ENCODE assay signal across 14 mouse cellular contexts in genomic region chr16:76225587-76226226, GRCm38 (mm10).
DNase-seq lines count a peak whose midpoint lies in the region; ATAC-seq and TF ChIP-seq lines count a peak whose summit lies in the region.
"Had no signal": no experiment of that assay in that cellular context is flagged by ENCODE, and none has a peak within 500 bp of the region (broad histone marks: within the 10 kb centered on the region; RNA-seq: fewer than 3 reads in every experiment).

No protein-coding gene starts in this region.

- no peaks in the 10 kb centered on the region for H3K79me2 ChIP-seq in myocyte (ENCODE audit: control insufficient read depth, insufficient read depth)

- peaks cover 39% of the 10 kb centered on the region for H3K4me1 ChIP-seq in kidney, embryonic 16.5 days (ENCODE audit: insufficient read depth, low read length)
- H3K4me1 ChIP-seq: forebrain, embryonic 13.5 days; midbrain, embryonic 13.5 days had no signal

- H3K9ac ChIP-seq in kidney, embryonic 16.5 days (replicated peaks; ENCODE audit: low read length): no peak overlapping the region
- H3K9ac ChIP-seq: forebrain, embryonic 13.5 days; midbrain, embryonic 13.5 days had no signal

- H3ac ChIP-seq in myocyte (ENCODE audit: control insufficient read depth, insufficient read length): no peak overlapping the region

- no peaks in the 10 kb centered on the region for H3K36me3 ChIP-seq in kidney, embryonic 16.5 days (ENCODE audit: insufficient read depth, low read length)
- H3K36me3 ChIP-seq in myocyte (ENCODE audit: control insufficient read depth, insufficient read depth): no peaks in the 10 kb centered on the region
- H3K36me3 ChIP-seq: midbrain, embryonic 13.5 days had no signal

- DNase-seq in kidney, adult 11 months: no peak
- DNase-seq in 3T3-L1 (ENCODE audit: low read depth, low spot score): peak; percentile 28
- DNase-seq in Muller cell, postnatal 12 days (ENCODE audit: inconsistent ontology term): peak; percentile 17
- no peak for DNase-seq in cerebellum, postnatal 14 days
- no peak for DNase-seq in ovary, postnatal 10 days (ENCODE audit: low spot score)
- DNase-seq: cerebellum, adult 18-20 months; left cerebral cortex, postnatal 4 days; lung, postnatal 14 days had no signal

- H3K27me3 ChIP-seq in kidney, embryonic 16.5 days (ENCODE audit: insufficient read depth, low read length): no peaks in the 10 kb centered on the region
- H3K27me3 ChIP-seq in myocyte (ENCODE audit: control insufficient read depth, insufficient read depth, insufficient read length): no peaks in the 10 kb centered on the region
- H3K27me3 ChIP-seq: CH12.LX; forebrain, embryonic 13.5 days; midbrain, embryonic 13.5 days had no signal

- no peak overlapping the region for H3K4me3 ChIP-seq in kidney, embryonic 16.5 days (ENCODE audit: low read length)
- no peak overlapping the region for H3K4me3 ChIP-seq in myocyte
- H3K4me3 ChIP-seq: forebrain, embryonic 13.5 days; heart, adult 2 months; midbrain, embryonic 13.5 days had no signal

- peak overlapping the region; percentile 65 for H3K27ac ChIP-seq in kidney, embryonic 16.5 days (ENCODE audit: low read length)
- H3K27ac ChIP-seq: forebrain, embryonic 13.5 days; heart, adult 2 months; midbrain, embryonic 13.5 days had no signal

- H3K4me2 ChIP-seq in kidney, embryonic 16.5 days (replicated peaks; ENCODE audit: low read depth, low read length): peak overlapping the region; percentile 8; the same call in 1 of the 2 replicates
- peak overlapping the region; percentile 4 for H3K4me2 ChIP-seq in myocyte (ENCODE audit: low read depth)
- H3K4me2 ChIP-seq: forebrain, embryonic 13.5 days; midbrain, embryonic 13.5 days had no signal

- TF ChIP-seq POLR2A in myocyte (IDR thresholded peaks at IDR 0.05; ENCODE audit: insufficient read length, low read depth): no peak

- ATAC-seq in kidney, embryonic 16.5 days (ENCODE audit: low FRiP score, low TSS enrichment): no peak
- ATAC-seq: forebrain, embryonic 13.5 days; midbrain, embryonic 13.5 days had no signal

- no peaks in the 10 kb centered on the region for H3K9me3 ChIP-seq in kidney, embryonic 16.5 days (ENCODE audit: low read length)
- H3K9me3 ChIP-seq: forebrain, embryonic 13.5 days; midbrain, embryonic 13.5 days had no signal

- WGBS in kidney, embryonic 16.5 days: 47% methylated on average over 12 of the region's 12 CpGs

TF ChIP-seq in myocyte, 11 proteins besides CTCF, POLR2A, EP300 and RAD21:
- no peak for TF ChIP-seq E2F4 (IDR thresholded peaks at IDR 0.05; ENCODE audit: insufficient read depth)
- no peak for TF ChIP-seq TCF12 (IDR thresholded peaks at IDR 0.05; ENCODE audit: insufficient read depth, poor library complexity, severe bottlenecking)
- TF ChIP-seq CEBPB (IDR thresholded peaks at IDR 0.05; ENCODE audit: insufficient read depth, poor library complexity, severe bottlenecking): no peak
- no peak for TF ChIP-seq SRF (IDR thresholded peaks at IDR 0.05; ENCODE audit: control insufficient read depth, insufficient read length, low read depth)
- no peak for TF ChIP-seq MAX (IDR thresholded peaks at IDR 0.05; ENCODE audit: low read depth)
- TF ChIP-seq MYOG (IDR thresholded peaks at IDR 0.05; ENCODE audit: control insufficient read depth in 1 of 3, insufficient read depth in 1 of 3, insufficient read length in 2 of 3, low read depth in 2 of 3): no peak
- TF ChIP-seq USF1 (IDR thresholded peaks at IDR 0.05; ENCODE audit: low read depth): no peak
- no peak for TF ChIP-seq MYOD1 (IDR thresholded peaks at IDR 0.05; ENCODE audit: control insufficient read depth in 1 of 3, insufficient read length in 2 of 3, low read depth in 2 of 3)
- no peak for TF ChIP-seq POLR2AphosphoS2 (IDR thresholded peaks at IDR 0.05; ENCODE audit: insufficient read length, low read depth)
- no peak for TF ChIP-seq TCF3 (IDR thresholded peaks at IDR 0.05; ENCODE audit: insufficient read length, low read depth)
- no peak for TF ChIP-seq REST (IDR thresholded peaks at IDR 0.05; ENCODE audit: insufficient read depth, insufficient read length)

Comparison
In these comparisons a context has a peak if more than half of its experiments do, and no peak if none do; other contexts are left out.
1. DNase-seq: peak in 3T3-L1 (single experiment) and Muller cell, postnatal 12 days (single experiment); none in kidney, adult 11 months (single experiment), cerebellum, postnatal 14 days (0 of 2) and ovary, postnatal 10 days (single experiment).